Mouse (Mus musculus): Measurements from ENCODE around the gene Iqcj.

The Iqcj gene

GRCm38 (mm10) chr3:67892026-67892705 is at the start of gene Iqcj, which contains the start of gene Iqschfp:
TSS of gene Iqcj (plus strand) at chr3:67892220.
TSS of gene Iqschfp (plus strand) at chr3:67892232.
- DNase-seq, result no peak

GRCm38 (mm10) chr3:67852397-67852796 is 39.6 kb upstream of the Iqcj start:
- no peak for DNase-seq

GRCm38 (mm10) chr3:67861524-67861923 is 30.5 kb upstream of the Iqcj start:
- no peak for DNase-seq

GRCm38 (mm10) chr3:67867420-67868065 is 24.5 kb upstream of the Iqcj start:
- no peak for DNase-seq

GRCm38 (mm10) chr3:67869424-67869823 is 22.6 kb upstream of the Iqcj start:
- DNase-seq, result no peak

- no peak for DNase-seq
Measured at GRCm38 (mm10) chr3:67877253-67877652, 14.8 kb upstream of the Iqcj start.

- no peak for DNase-seq
Measured at GRCm38 (mm10) chr3:67884335-67884734, 7.7 kb upstream of the Iqcj start.

GRCm38 (mm10) chr3:67886176-67886575 is 5.8 kb upstream of the Iqcj start:
- no peak for DNase-seq

GRCm38 (mm10) chr3:67887251-67887650 is 4.8 kb upstream of the Iqcj start:
- no peak for DNase-seq

- DNase-seq, result no peak
Measured at GRCm38 (mm10) chr3:67892768-67893167, 748 bp downstream of the Iqcj start.

- no peak for DNase-seq
Measured at GRCm38 (mm10) chr3:67902517-67902916, 10.5 kb downstream of the Iqcj start.

- no peak for DNase-seq
Measured at GRCm38 (mm10) chr3:67908586-67908985, 16.6 kb downstream of the Iqcj start.

- DNase-seq, result no peak
Measured at GRCm38 (mm10) chr3:67918098-67918497, 26.1 kb downstream of the Iqcj start.

- DNase-seq, result no peak
Measured at GRCm38 (mm10) chr3:67918634-67919259, 26.7 kb downstream of the Iqcj start.

GRCm38 (mm10) chr3:67923095-67923494 is 31.1 kb downstream of the Iqcj start:
- DNase-seq, result no peak

GRCm38 (mm10) chr3:67925453-67925852 is 33.4 kb downstream of the Iqcj start:
- DNase-seq, result no peak

- DNase-seq, result no peak
Measured at GRCm38 (mm10) chr3:67930424-67931133, 38.6 kb downstream of the Iqcj start.

GRCm38 (mm10) chr3:67931181-67931580 is 39.2 kb downstream of the Iqcj start:
- no peak for DNase-seq

GRCm38 (mm10) chr3:67931914-67932313 is 39.9 kb downstream of the Iqcj start:
- no peak for DNase-seq

- DNase-seq, result no peak
Measured at GRCm38 (mm10) chr3:67935829-67936228, 43.8 kb downstream of the Iqcj start.

GRCm38 (mm10) chr3:67947000-67947399 is 55.0 kb downstream of the Iqcj start:
- DNase-seq, result no peak

GRCm38 (mm10) chr3:67952517-67952940 is 60.5 kb downstream of the Iqcj start:
- no peak for DNase-seq

- no peak for DNase-seq
Measured at GRCm38 (mm10) chr3:67954459-67955065, 62.5 kb downstream of the Iqcj start.
